Mouse (Mus musculus) urinary bladder, adult 2 months (tissue): ENCODE data around the gene Strn4. TPM values are rescaled to one million over a fixed set of nuclear protein-coding genes. Genes with fewer than 3 reads are reported as not detected.
A peak's percentile ranks its signal among the peaks of the same experiment; 100 is the strongest.

Experiments used
- DNase-seq: peaks from one replicate; pipeline ENCODE4 v3.0.0; 2022; ENCODE audit warnings: low spot score
- polyA plus RNA-seq: library from polyadenylated mRNA; depleted of rRNA; stranded (reverse); fragments of >200 nt; gene quantifications from 2 replicates; pipeline ENCODE4 v1.2.3, GENCODE M21; 2012

Gene Strn4
- polyA plus RNA-seq, 1 experiment = 101 TPM

DNA sequence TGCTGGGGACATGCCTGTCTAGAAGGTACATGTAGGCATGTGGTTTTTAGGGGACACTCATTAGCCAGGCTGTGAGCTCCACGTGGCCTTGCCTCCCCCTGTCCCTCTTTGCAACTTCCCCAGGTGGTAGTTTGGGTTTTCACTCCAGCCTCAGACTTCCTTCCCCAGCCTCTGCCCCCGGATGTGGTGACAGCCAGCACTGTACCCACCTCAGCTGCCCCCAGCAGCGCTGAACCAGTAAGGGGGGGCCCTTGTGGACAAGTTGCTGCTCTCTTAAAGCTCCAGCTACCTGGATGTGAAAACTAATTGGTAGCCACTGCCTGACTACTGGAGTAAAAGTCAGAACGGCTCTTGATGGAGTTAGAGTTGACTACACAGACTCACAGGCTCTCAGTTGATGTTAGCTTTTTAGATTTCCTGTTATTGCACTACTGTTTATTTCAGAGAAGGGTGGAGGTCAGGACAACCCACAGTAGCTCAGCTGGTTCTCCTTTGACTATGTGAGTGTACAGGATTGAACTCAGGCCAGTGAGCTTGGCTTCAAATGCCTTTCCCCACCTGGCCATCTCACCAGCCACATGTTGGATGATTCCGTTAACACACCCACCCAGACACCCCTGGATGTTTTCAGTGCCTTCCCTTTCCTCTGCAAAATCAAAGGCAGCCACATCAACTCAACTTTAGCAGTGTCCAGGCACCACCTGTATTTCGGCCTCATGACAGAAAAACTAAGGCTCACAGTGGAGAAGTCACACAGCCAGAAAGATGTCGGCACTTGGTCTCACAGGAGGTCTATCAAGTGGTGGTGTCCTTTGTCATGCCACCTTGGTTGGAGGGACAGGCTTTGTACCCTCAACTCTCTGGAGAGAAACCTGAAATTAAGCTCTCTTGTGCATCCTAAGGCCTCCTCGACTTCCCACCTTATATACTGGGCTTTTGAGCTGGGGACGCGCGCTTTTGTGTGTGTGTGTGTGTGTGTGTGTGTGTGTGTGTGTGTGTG is 26.2 kb downstream of the Strn4 start:
- no peak for DNase-seq

DNA sequence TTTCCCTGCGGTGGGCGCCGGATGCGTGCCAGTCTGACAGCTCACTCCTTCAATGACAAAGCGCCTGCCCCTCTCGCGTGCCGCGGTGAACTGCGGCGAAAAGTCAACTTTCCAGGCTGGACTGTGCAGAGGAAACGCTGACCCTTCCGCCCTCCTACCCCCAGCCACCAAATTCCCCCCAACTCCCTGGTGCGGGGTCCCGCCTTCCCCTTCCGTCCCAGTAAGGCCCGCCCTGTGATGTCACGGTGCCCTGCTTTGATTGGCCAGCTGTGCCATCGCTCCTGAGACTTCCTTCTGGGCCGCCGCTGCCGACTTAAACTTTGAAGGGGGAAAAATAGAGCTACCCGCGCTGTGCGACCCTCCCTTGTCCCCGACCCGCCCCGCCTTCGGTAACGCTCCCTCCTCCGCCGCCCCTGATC is 27.0 kb downstream of the Strn4 start, which contains the start of gene Prkd2:
Gene Prkd2, plus strand, starts transcription at position 258 of the 419 bp plus-strand sequence.
- peak; percentile 75 for DNase-seq

DNA sequence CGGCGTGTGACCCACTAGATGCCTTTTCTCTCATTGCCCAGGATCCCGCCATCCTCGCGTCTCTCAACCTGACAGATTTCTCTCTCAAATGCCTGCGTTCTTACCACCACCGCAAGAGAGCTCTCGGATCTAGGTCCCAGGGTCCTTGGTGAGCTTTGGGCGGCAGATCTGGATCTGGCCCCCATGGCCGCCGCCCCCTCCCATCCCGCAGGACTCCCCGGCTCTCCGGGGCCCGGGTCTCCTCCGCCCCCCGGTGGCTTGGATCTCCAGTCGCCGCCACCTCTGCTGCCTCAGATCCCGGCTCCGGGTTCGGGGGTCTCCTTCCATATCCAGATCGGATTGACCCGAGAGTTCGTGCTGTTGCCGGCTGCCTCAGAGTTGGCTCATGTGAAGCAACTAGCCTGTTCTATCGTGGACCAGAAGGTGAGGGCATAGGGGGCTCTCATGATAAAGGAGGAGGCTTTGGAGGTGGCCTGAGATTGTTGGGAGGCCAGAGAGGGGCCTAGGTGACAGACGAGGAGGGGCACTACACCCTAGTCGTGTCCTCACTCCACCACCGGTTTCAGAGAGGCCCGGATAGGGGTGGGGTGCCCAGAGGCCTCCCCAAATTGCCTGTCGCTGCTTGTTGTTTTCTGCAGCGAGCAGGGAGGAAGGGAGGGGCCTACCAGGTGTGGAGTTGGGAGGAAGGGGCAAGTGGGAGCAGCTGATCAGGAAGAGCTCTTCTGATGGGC is 27.9 kb downstream of the Strn4 start:
- DNase-seq = no peak

DNA sequence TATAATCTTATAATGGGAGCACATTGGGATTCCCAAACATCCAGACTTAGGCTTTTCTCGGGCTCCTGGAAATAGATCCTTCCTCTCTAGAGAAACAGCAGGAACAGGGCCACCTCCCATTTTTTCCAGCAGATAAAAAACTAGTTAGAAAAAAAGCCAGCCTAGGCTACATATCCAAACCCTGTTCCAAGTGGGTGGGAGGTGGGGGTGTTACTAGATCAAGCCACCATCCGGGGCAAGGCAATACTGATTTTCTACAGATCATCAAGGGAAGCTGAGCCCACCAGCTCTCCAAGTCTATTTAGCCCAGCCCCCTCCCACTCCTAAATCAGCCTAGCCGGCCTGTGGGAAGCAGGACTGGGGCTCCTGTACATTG is 29.0 kb downstream of the Strn4 start:
- DNase-seq = no peak

DNA sequence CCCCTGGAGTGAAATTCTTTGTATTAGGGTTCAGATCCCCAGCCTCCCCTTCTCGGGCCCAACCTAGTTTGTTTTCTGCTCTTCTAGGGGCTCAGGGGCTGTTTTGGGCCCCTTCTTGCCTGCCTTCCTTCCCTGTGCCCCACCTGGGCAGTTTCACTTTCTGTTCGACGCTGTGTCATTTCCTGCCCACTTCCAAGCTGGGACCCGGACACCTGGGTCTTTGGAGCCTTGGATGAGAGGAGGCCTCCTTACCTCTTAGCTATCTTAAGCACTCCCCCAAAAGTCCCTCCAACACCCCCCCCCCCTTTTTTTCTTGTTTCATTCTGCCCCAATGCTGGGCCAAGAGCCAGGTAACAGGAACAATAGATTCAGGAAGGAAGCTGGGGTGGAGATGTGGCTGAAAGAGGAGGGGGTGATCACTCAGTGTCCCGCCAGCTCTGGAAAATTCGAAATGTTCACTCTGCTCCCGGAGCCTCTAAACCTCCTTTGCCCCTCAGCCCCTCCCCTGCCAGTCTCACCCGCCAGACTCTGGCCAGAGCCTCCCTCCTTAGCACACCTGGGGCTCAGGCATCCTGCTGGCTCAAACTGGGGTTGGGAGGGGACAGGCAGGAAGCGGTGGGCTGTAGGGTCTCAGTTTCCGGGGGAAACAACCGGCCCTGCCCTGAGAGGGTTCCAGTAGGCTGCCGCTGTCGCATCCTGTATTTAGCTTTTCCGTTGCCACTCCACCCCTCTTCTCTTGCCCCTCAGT is 29.6 kb downstream of the Strn4 start:
- DNase-seq = no peak

DNA sequence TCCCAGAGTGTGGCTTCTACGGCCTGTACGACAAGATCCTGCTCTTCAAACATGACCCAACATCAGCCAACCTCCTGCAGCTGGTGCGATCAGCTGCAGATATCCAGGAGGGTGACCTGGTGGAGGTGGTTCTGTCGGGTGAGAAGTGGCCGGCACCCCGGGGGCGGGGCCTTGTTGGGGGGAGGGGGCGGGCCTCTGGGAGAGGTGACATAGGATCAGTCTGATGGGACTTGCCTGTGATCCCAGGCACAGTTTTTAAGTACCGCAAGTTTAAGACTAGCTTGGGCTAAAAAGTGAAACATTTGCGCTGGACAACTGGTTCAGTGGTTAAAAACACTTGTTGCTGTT is 30.1 kb downstream of the Strn4 start:
- no peak for DNase-seq

DNA sequence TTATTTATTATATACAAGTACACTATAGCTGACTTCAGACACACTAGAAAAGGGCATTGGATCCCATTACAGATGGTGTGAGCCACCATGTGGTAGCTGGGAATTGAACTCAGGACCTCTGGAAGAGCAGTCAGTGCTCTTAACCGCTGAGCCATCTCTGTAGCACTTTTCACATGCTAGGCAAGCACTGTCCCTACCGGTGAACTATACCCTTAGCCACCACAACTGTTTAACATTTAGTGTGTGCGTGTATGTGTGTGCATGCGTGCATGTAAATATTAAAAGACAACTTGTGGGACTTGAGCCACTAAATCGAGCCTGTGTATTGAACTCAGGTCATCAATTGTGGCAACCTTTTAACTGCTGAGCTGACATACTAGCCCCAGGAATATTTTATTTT is 31.1 kb downstream of the Strn4 start:
- no peak for DNase-seq

DNA sequence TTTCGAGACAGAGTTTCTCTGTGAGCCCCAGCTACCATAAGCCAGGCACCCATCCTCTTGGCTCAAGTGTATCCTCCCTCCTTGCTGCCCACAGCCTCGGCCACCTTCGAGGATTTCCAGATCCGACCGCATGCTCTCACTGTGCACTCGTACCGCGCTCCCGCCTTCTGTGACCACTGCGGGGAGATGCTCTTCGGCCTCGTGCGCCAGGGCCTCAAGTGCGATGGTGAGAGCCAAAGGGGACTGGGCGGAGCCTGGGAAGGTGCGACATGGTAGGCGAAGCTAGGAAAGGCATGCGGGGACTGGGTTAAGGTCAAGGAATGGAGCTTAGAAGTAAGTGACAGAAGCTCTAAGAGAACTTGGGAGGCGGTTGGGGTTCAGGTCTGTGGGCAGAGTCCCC is 31.8 kb downstream of the Strn4 start:
- DNase-seq = no peak

DNA sequence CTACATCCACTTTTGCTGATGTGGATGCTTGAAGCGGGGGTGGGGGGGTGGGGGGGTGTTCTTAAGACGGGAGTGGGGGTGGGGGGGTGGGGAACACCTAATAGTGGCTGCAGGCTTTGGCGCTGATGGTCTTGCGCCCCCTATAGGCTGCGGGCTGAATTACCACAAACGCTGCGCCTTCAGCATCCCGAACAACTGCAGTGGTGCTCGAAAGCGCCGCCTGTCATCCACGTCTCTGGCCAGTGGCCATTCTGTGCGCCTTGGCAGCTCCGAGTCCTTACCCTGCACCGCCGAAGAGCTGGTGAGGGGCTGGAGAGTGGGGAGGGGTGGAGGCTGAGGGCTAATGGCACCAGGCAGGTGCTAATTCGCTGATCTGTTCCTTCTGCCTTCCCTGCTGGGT is 32.9 kb downstream of the Strn4 start:
- no peak for DNase-seq

DNA sequence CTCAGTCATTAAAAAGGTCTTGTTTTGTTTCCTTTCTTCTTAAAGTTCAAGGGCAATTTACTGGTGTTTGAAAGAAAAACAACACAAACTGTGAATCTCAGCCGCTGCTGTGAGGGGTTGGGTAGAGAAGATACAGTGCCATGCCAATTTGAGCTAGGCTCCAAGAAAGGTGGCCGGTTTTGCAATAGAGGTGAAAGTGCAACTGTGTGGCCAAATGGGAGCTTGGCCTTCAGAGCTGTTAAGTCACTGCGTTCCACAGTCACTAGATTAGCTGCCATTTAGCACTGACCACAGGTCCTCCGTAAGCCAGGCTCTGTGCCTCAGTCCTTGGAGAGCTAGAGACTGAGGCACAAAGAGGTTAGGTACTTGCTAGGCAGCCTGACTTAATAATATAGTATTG is 35.9 kb downstream of the Strn4 start:
- DNase-seq = no peak

DNA sequence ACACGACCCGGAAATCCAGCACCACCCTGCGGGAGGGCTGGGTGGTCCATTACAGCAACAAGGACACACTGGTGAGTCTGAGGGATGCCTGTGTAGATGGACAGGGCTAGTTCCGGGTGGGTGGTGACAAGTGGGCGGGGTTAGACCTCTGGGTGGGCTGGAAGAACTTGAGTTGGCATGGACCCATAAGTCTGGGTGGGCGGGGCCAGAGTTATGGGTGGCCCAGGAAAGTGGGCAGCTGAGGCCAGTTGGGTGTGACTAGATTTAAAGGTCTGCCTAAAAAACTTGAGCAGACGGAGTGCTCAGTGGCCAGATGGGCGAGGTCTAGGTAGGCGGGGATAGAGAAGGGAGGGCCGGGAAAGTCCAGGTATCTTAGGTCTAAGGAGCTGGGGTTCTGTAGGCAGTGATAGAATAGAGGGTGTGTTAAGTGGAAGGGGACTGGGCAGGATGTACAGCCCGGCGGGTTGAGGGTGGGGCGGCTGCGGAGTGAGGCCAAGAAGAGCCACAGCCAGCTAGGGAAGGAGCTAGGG is 37.7 kb downstream of the Strn4 start:
- no peak for DNase-seq

DNA sequence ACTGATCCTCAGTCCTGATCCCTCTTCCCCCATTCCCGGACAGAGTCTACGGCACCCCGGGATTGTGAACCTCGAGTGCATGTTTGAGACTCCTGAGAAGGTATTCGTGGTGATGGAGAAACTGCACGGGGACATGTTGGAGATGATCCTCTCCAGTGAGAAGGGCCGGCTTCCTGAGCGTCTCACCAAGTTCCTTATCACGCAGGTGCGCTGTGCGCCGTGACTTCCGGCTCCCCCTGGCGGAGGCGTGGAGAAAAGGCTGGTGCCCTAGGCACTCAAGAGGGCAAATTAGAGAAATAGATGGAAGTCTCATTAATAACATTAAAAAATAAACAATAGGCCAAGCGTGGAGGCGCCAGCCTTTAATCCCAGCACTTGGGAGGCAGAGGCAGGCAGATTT is 42.6 kb downstream of the Strn4 start:
- no peak for DNase-seq

DNA sequence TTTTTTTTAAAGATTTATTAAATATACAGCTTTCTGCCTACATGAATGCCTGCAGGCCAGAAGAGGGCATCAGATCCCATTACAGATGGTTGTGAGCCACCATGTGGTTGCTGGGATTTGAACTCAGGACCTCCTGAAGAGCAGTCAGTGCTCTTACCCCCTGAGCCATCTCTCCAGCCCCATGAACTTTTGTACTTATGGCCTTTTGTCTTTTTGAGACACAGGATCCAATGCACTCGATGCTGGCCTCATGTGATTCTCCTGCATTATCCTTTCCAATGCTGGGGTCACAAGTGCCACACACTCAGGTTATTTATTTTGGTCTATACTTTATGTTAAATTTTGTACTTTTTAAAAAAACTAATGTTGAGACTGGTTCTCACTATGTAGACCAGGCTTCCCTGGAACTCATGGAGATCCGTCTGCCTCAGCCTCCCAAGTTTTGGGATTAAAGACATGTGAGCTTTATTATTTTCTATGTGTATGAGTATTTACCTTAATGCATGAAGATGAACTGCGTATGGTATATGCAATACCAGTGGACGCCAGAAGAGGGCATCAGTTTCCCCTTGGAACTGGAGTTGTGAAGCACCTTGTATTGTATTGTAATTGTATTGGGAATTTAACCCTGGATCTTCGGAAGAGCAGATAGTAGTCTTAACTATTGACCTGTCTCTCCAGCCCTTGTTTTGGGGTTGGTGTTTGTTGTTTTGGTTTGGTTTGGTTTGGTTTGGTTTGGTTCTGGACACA is 44.4 kb downstream of the Strn4 start:
- no peak for DNase-seq

DNA sequence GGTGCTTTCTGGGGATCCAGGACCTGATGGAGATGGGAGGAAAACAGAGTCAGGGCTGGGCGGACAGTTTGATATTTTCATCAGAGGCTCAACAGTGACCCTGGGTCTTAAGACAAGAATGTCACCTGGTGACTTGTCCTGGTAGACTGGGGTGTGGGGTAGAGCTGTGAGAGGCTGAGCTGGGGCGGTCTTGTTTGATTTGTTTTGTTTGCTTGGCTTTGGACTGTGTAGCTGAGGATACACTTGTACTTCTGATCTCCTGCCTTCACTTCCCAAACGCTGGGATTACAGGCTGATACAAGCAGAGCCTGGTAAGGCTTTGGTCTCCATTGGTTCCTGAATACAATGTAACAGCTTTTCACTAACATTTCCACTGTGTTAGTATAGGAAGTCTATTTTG is 51.8 kb downstream of the Strn4 start:
- no peak for DNase-seq

DNA sequence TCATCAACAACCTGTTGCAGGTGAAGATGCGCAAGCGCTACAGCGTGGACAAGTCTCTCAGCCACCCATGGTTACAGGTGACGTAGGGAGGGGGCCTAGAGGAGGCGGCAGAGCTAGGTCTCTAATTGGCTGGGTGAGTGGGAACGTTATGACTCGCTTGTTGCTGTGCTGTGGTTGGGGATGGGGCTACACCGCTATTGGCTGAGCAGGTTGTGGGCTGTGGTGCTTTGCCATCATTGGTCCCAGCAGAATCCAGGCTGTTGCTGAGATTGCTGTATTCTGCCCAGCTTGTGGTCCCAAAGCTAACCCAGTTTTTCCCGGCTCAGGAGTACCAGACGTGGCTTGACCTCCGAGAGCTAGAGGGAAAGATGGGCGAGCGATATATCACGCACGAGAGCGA is 53.8 kb downstream of the Strn4 start:
- no peak for DNase-seq

DNA sequence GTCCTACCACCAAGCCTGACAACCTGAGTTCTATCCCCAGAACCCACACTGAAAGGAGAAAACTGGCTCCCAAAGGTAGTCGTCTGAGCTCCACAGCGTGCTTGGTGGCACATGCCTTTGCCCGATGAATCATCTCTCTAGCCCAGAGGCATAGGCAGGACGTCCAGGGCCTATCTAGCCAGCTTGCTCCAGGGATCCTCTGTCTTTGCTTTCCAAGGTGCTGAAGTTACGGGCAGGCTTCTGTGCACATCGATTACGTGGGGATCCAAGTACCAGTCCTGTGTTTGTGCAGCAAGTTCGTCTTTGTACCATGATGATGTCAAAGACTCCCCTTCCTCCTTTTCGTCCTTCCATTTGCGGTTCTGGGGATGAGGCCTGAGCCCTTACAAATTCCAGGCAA is 55.9 kb downstream of the Strn4 start:
- no peak for DNase-seq

DNA sequence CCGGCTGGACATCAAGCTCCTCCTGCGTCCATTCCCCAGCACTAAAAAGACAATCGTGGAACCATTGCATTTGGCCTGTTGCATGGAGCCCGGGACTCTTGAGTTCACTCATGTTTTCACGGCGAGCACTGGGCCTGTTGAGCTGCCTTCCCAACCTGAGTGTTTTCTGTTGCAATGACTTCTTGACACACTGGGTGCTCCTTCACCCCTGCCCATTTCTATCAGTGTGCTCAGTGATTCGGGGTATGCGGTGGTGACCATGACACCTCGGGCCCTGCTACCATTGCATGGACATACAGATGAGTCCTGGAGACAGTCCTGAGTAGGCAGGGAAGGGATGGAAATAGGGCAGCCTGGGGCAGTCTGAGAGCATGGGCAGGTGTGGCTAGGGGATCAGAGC is 56.8 kb downstream of the Strn4 start:
- DNase-seq = no peak

DNA sequence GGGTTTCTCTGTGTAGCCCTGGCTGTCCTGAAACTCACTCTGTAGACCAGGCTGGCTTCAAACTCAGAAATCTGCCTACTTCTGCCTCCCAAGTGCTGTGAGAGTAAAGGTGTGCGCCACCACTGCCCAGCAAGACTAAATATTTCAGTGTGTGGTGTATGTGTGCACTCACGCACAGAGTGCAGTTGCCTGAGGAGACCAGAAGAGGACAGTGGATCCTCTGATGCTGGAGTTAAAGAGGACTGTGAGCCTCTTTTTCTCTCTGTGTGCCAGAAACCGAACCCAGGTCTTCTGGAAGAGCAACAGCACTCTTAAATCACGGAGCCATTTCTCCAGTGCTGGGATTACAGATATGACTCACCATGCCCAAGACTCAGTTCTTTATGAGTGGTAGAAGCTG is 57.7 kb downstream of the Strn4 start:
- DNase-seq = no peak

DNA sequence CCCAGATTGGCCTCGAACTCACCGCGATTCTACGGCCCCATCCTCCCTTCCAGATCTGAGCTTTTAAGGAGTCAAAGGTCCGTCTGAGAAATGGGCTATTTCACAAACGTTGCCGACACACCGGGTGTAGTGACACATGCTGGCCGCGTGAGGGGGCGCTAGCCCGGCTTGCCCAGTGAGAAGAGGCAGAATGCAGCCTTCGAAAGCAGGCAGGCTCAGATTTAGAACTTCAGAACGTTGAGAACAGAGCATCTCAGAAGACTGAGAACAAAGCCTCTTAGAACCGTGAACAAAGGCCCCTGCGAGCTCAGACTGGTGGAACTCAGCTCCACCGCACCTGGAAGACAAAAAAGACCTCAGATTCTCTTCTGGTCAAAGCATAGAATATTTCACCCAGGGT is 58.5 kb downstream of the Strn4 start:
- peak; percentile 50 for DNase-seq

DNA sequence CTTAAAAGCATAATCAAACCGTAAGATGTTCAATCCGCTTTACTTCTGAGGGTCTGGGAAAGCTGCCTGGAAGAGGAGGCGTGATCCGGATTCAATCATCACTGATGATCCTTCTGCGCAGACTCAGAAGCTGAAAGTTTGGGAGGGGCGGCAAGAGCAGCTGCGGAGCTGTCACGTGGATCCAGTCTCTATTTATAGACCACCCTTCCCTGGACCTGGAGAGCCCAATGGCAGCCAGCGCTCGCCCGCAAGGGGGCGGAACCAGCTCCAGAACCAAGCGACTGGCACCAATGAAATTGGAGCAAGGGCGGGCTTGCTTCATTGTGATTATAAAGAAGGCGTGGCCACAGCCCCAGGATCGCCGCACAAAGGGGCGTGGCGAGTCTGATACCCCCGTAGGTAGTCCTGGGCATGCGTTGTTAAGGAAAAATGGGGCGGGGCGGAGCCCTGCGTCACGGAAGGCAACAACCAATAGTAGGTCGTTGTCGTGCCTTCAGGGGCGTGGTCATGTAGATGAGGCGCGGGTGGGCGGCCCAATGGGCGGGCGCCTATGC is 59.1 kb downstream of the Strn4 start:
- peak; percentile 90 for DNase-seq

DNA sequence AGATGAGACGGTGACA is 59.4 kb downstream of the Strn4 start, which contains the start of gene Dact3:
Gene Dact3, plus strand, starts transcription at position 8 of the 16 bp plus-strand sequence.
- no peak for DNase-seq

DNA sequence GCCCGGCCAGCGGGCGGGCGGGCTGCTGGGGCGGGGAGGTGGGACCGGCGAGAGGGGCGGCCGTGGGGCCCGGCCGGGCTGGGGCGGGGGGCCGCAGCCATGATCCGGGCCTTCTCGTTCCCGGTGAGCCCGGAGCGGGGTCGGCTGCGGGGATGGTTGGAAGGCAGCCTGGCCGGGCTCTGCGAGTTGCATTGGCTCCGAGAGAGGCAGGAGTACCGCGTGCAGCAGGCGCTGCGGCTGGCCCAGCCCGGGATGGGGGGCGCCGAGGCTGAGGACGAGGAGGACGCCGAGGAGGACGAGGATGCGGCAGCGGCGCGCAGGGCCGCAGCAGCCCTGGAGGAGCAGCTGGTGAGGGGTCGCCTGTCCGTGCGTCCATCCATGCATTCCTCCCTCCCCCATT is 59.6 kb downstream of the Strn4 start:
- DNase-seq = no peak
